Mouse (Mus musculus) spleen, embryonic (tissue): ENCODE measurements around the gene Olfr1295.

Source experiments
- CTCF ChIA-PET: fragments of 350-600 bp; sonication (Branson Sonifier 250); formaldehyde crosslinking; loops from one replicate; lab custom pipeline; 2022; lab: Charles Lee

The Olfr1295 gene

DNA sequence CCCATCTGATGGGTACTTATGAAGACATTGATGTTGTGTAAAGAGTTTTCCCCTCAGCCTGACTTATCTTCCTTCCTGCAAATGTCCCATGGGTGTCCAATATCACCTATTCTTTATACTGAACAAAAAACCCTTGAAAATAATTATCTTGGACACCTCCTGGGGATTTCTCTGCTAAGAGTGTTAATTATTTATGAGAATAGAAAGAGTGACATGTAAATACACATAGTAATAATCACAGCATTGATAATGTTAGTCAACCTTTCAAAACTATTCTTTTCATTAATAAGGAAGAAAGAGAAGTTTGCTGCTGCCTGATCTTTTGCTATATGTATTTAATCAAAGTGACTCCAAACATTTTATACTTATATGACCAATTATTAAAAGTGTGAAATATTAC is at the start of gene Olfr1295:
Olfr1295 (minus strand) TSS at position 101 of the 400 bp plus-strand sequence.
- CTCF ChIA-PET, result no interaction called here

DNA sequence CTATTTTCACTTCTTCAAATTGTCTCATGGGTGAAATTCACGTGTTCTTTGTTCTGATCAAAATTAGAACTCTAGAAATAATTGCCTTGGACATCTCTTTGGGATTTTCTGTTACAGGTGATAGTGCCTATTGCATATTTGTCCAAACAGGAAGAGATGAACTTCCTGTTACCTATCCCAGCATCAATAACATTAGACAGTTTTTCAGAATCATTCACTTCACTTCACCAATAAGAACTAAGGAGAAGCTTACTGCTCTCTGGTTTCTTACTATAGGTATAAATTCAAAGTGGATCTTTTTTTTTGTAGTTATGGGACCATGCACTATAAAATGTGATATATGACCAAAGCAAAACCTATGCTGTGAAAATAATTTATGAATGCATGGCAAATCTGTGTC is 29.3 kb downstream of the Olfr1295 start, which contains the start of gene Olfr1294:
Olfr1294 (minus strand) TSS at position 101 of the 400 bp plus-strand sequence.
- CTCF ChIA-PET, result no interaction called here

DNA sequence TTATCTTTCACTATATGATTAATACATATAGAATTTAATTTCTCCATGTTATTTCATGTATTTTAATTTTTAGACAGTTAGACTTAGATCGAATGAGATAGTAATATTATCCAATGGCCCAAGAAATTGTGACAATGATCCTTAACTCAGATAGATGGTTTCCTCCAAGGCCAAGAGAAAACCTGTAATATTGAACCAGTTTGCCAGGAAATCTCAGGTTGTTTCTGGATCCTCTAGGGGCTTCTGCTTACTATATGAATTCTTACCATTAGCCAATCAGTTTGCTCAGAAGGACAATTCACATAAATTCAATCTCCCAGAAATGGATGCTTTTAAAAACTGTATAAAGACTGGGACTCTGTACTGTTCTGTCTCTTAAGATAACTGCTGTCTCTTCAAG is 44.6 kb downstream of the Olfr1295 start, which contains the start of gene Olfr1293-ps:
Olfr1293-ps (plus strand) TSS at position 301 of the 400 bp plus-strand sequence.
- CTCF ChIA-PET, result no interaction called here

DNA sequence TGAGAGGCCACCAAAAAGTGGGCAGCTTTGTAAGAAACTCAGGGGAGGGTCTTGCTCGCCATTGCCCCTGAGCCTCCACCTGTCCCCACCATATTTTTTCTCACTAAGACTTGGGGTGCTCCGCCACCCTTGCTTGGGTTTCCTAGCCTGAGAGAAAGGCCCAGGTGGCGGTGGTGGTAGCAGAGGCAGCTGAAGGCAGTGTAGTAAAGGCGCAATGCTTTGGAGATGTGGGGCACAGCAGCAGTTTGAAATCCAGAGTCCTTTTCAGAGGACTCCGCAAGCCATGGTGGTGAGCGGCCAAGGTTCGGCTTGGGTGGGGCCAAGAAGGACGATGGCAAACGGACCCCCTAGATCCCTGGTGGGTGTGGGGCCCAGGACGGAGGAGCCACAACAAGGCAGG is 52.0 kb downstream of the Olfr1295 start:
- CTCF ChIA-PET, result no interaction called here
